Mouse (Mus musculus) small intestine, adult 2 months (tissue): ENCODE data around the gene Trappc12.
"Not testable (repeated sequence)": the region's sequence is repeated elsewhere in the genome, so short reads cannot be mapped to it uniquely, and the experiment has no call there.

ENCODE experiments used
- CTCF ChIP-seq: fragments of 200-500 bp; IDR thresholded peaks from 2 replicates; pipeline ENCODE4 v1.5.1; 2012; ENCODE audit warnings: low read depth, mild to moderate bottlenecking, control low read depth, inconsistent platforms, low read length, moderate library complexity, mixed read lengths; ENCODE audit not compliant: insufficient replicate concordance, insufficient read length; ENCODE audit errors: extremely low read depth
- POLR2A ChIP-seq: fragments of 200-500 bp; IDR thresholded peaks from 2 replicates; pipeline ENCODE4 v1.6.1; 2012; ENCODE audit warnings: low read depth, mild to moderate bottlenecking, control low read depth, inconsistent platforms, low read length, moderate library complexity

GRCm38 (mm10) chr12:28733520-28734245 is 16.6 kb downstream of the Trappc12 start:
- not testable (repeated sequence) for TF ChIP-seq CTCF, POLR2A
